Mouse (Mus musculus) hindbrain, embryonic 16.5 days (tissue): Measurements from ENCODE around the gene Eid3. TPM values are rescaled to one million over a fixed set of nuclear protein-coding genes. Genes with fewer than 3 reads are reported as not detected.

ENCODE experiments used
- ATAC-seq: fragments of 200-750 bp; cut with Nextera tagmentation; 2 replicates; pipeline ENCODE4 v1.8.0; 2017; ENCODE audit warnings: moderate TSS enrichment, moderate library complexity
- H3K27ac ChIP-seq: fragments of 300-500 bp; sonication (generic); 2 replicates; pipeline ENCODE4 v1.5.1; 2014; ENCODE audit warnings: low read depth, mild to moderate bottlenecking, control low read depth, low read length, moderate library complexity
- H3K27me3 ChIP-seq: fragments of 300-500 bp; sonication (generic); replicated peaks from 2 replicates; pipeline ENCODE4 v1.6.1; 2014; ENCODE audit warnings: low read length; ENCODE audit not compliant: control insufficient read depth, insufficient read depth
- H3K36me3 ChIP-seq: fragments of 300-500 bp; sonication (generic); 2 replicates; pipeline ENCODE4 v1.6.1; 2014; ENCODE audit warnings: mild to moderate bottlenecking, low read length, moderate library complexity, mixed read lengths; ENCODE audit not compliant: control insufficient read depth, insufficient read depth
- H3K4me1 ChIP-seq: fragments of 300-500 bp; sonication (generic); 2 replicates; pipeline ENCODE4 v1.6.1; 2014; ENCODE audit warnings: low read depth, low read length; ENCODE audit not compliant: control insufficient read depth, insufficient read depth
- H3K4me2 ChIP-seq: fragments of 300-500 bp; sonication (generic); 2 replicates; pipeline ENCODE4 v1.6.1; 2014; ENCODE audit warnings: mild to moderate bottlenecking, low read length, control low read depth, moderate library complexity
- H3K4me3 ChIP-seq: fragments of 300-500 bp; sonication (generic); 2 replicates; pipeline ENCODE4 v1.5.1; 2014; ENCODE audit warnings: mild to moderate bottlenecking, low read length, control low read depth, moderate library complexity
- H3K9ac ChIP-seq: fragments of 300-500 bp; sonication (generic); 2 replicates; pipeline ENCODE4 v1.6.1; 2014; ENCODE audit warnings: low read depth, mild to moderate bottlenecking, control low read depth, low read length, moderate library complexity
- H3K9me3 ChIP-seq: fragments of 300-500 bp; sonication (generic); 2 replicates; pipeline ENCODE4 v1.6.1; 2014; ENCODE audit warnings: mild to moderate bottlenecking, low read length, moderate library complexity; ENCODE audit not compliant: control insufficient read depth
- WGBS: fragments of 180-500 bp; shearing (Covaris S2); extraction: QIAGEN DNeasy Blood & Tissue Kit; methylation state at CpG from one replicate; pipeline ENCODE4 v1.1.7; 2014; 5-methylcytosine and 5-hydroxymethylcytosine counted together
- polyA plus RNA-seq: library from polyadenylated mRNA; unstranded; fragments of >200 nt; fragmentation: Nextera tagmentation; extraction: Ambion mirVana; gene quantifications from 2 replicates; pipeline ENCODE4 v1.2.1, GENCODE M21; 2015

Gene Eid3
- polyA plus RNA-seq, 1 experiment from 2014 or later = 0.35 TPM

DNA sequence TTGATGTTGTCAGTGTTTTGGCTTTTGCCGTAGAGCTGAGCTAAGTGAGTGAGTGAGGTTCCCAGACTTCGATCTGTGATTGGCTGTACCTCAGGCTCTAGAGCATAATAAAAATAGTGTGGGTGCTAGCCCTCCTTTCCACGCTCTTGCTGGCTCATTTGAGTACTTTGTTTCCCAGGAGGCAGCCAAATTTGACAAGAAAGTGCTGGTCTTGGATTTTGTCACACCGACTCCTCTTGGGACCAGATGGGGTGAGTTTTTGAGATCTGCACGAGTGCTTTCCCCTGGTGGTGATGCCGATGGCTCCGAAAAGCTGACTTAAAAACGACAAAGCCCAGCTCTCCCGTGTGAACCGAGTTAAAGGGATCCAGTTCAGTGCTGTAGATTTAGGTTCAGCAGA is 9.0 kb downstream of the Eid3 start:
- no peaks in the 10 kb centered on the region for H3K27me3 ChIP-seq
- H3K9me3 ChIP-seq = no peaks in the 10 kb centered on the region
- no peak for ATAC-seq
- 91% methylated on average over 10 of the region's 10 CpGs for WGBS
- H3K4me3 ChIP-seq = no peak overlapping the region
- H3K4me1 ChIP-seq = no peaks in the 10 kb centered on the region
- no peak overlapping the region for H3K4me2 ChIP-seq
- no peak overlapping the region for H3K9ac ChIP-seq
- no peak overlapping the region for H3K27ac ChIP-seq
- H3K36me3 ChIP-seq = peaks cover 27% of the 10 kb centered on the region

- Histone ChIP-seq H3K4me3 (no peak overlapping the region), H3K27me3 (no peaks in the 10 kb centered on the region), H3K9ac (no peak overlapping the region), H3K9me3 (no peaks in the 10 kb centered on the region), H3K4me1 (no peaks in the 10 kb centered on the region), H3K4me2 (no peak overlapping the region), H3K27ac (no peak overlapping the region), H3K36me3 (peaks cover 27% of the 10 kb centered on the region)
- 82% methylated on average over 16 of the region's 16 CpGs for WGBS
- ATAC-seq = no peak
These were observed 9.8 kb downstream of the Eid3 start for GRCm38 (mm10) chr10:82876076-82876796.

DNA sequence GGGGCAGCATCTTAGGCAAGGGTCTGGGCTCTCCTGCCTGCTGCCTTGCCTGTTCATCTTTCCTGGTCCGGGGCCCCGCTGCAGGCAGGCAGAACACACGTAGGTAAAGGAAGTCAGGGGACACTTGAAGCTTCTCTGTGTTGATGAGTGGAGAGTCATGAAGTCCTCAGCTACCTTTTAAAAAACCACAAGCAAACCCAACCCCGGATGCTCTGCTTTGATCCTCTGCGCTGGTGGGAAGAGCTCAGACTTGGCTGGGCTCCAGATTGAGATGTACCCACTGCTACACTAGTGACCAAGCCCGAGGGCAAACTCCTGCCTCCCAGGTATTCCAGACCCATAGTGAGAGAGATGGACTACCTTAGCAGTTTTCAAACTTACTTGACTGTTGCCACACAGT is 20.9 kb downstream of the Eid3 start:
- Histone ChIP-seq H3K36me3 (peaks cover 44% of the 10 kb centered on the region), H3K4me2 (no peak overlapping the region)
- 97% methylated on average over 6 of the region's 6 CpGs for WGBS

DNA sequence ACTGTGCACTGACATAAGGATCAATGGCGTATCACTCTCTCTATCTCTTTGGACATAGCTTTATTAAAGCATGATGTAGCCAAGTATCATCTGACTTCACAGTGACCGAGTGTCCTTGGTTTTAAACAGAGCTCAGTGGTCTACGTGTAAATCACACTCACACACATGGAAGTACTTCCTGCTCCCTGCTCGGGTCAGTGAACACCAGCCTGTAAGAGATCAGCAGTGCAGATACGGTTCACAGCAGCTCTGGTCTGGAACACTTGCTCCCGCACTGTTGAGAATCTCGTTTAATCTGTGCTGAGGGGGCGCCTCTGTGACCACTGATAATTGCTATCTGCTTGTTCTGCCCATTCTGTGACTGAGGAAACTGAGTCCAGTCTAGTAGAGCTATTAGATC is 22.1 kb downstream of the Eid3 start:
- Histone ChIP-seq H3K4me2 (no peak overlapping the region), H3K9me3 (no peaks in the 10 kb centered on the region), H3K4me3 (no peak overlapping the region), H3K27ac (no peak overlapping the region), H3K36me3 (peaks cover 44% of the 10 kb centered on the region), H3K4me1 (no peaks in the 10 kb centered on the region), H3K27me3 (no peaks in the 10 kb centered on the region), H3K9ac (no peak overlapping the region)
- WGBS = 93% methylated on average over 8 of the region's 8 CpGs
- no peak for ATAC-seq

More for the DNA sequence above, 20.9 kb downstream of the Eid3 start:
- H3K27ac ChIP-seq = no peak overlapping the region
- no peaks in the 10 kb centered on the region for H3K27me3 ChIP-seq
- no peak overlapping the region for H3K4me3 ChIP-seq
- no peaks in the 10 kb centered on the region for H3K9me3 ChIP-seq
- no peaks in the 10 kb centered on the region for H3K4me1 ChIP-seq
- ATAC-seq = no peak
- no peak overlapping the region for H3K9ac ChIP-seq

DNA sequence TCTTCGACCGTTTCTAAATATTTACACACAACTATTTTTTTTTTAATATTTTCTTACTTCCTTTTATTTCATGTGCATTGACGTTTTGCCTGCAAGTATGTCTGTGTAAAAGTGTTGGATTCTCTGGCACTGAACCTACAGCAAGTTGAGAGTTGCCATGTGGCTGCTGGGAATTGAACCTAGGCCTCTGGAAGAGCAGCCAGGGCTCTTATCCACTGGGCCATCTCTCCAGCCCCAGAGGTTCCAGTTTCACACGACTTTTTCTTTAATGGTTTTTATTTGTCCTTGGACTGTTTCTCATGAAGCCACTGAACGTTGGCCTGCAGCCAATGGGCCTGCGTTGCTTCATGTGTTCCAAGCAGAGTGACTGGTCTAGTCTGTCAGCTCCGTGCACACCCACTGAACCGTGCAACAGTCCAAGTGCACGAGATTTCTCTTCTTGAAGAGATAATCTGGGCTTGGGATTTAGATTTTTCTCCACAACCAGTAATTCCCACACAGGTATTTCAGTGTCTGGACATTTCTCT is 23.1 kb downstream of the Eid3 start:
- ATAC-seq = peak; percentile 30; the same call in 1 of the 2 replicates
- H3K36me3 ChIP-seq = peaks cover 42% of the 10 kb centered on the region
- 67% methylated on average over 9 of the region's 9 CpGs for WGBS

GRCm38 (mm10) chr10:82890936-82891335 is 24.5 kb downstream of the Eid3 start:
- 77% methylated on average over 2 of the region's 2 CpGs for WGBS
- no peaks in the 10 kb centered on the region for H3K9me3 ChIP-seq
- no peaks in the 10 kb centered on the region for H3K4me1 ChIP-seq
- no peak overlapping the region for H3K27ac ChIP-seq
- H3K4me2 ChIP-seq = no peak overlapping the region
- H3K27me3 ChIP-seq = no peaks in the 10 kb centered on the region
- H3K9ac ChIP-seq = no peak overlapping the region
- no peak for ATAC-seq
- H3K4me3 ChIP-seq = no peak overlapping the region
- peaks cover 39% of the 10 kb centered on the region for H3K36me3 ChIP-seq

More for the DNA sequence above, 23.1 kb downstream of the Eid3 start:
- H3K27ac ChIP-seq = no peak overlapping the region
- no peak overlapping the region for H3K4me3 ChIP-seq
- H3K4me2 ChIP-seq = no peak overlapping the region
- no peaks in the 10 kb centered on the region for H3K9me3 ChIP-seq
- no peak overlapping the region for H3K9ac ChIP-seq
- H3K4me1 ChIP-seq = no peaks in the 10 kb centered on the region
- no peaks in the 10 kb centered on the region for H3K27me3 ChIP-seq

GRCm38 (mm10) chr10:82891427-82891826 is 25.0 kb downstream of the Eid3 start:
- H3K36me3 ChIP-seq = peaks cover 39% of the 10 kb centered on the region
- WGBS = 86% methylated on average over 7 of the region's 7 CpGs

GRCm38 (mm10) chr10:82892442-82893055 is 26.1 kb downstream of the Eid3 start:
- Histone ChIP-seq H3K36me3 (peaks cover 35% of the 10 kb centered on the region), H3K4me2 (no peak overlapping the region), H3K4me3 (no peak overlapping the region), H3K27me3 (no peaks in the 10 kb centered on the region), H3K9me3 (no peaks in the 10 kb centered on the region), H3K27ac (no peak overlapping the region), H3K4me1 (no peaks in the 10 kb centered on the region), H3K9ac (no peak overlapping the region)
- 92% methylated on average over 9 of the region's 9 CpGs for WGBS
- no peak for ATAC-seq

More at GRCm38 (mm10) chr10:82891427-82891826, 25.0 kb downstream of the Eid3 start:
- H3K4me2 ChIP-seq = no peak overlapping the region
- H3K27me3 ChIP-seq = no peaks in the 10 kb centered on the region
- H3K4me3 ChIP-seq = no peak overlapping the region
- no peak overlapping the region for H3K27ac ChIP-seq
- no peak overlapping the region for H3K9ac ChIP-seq
- no peak for ATAC-seq
- no peaks in the 10 kb centered on the region for H3K4me1 ChIP-seq
- H3K9me3 ChIP-seq = no peaks in the 10 kb centered on the region

- Histone ChIP-seq H3K9ac (no peak overlapping the region), H3K4me2 (no peak overlapping the region), H3K27me3 (no peaks in the 10 kb centered on the region), H3K27ac (peak overlapping the region; percentile 46; the same call in 1 of the 2 replicates), H3K4me3 (no peak overlapping the region), H3K4me1 (no peaks in the 10 kb centered on the region), H3K36me3 (peaks cover 35% of the 10 kb centered on the region), H3K9me3 (no peaks in the 10 kb centered on the region)
- 65% methylated on average over 18 of the region's 18 CpGs for WGBS
- ATAC-seq = no peak
These were observed 27.6 kb downstream of the Eid3 start for GRCm38 (mm10) chr10:82893872-82894650.
